Mouse (Mus musculus) sigmoid colon, adult 10 weeks (tissue): Measurements from ENCODE around the gene Hist1h3d. TPM values are rescaled to one million over a fixed set of nuclear protein-coding genes. Genes with fewer than 3 reads are reported as not detected.

Experiments
- polyA plus RNA-seq: library from polyadenylated mRNA; stranded (reverse); fragments of 350-450 nt; fragmentation: Illumina TruSeq; extraction: RNeasy Lipid Tissue Mini Kit (QIAGEN cat#74804); gene quantifications from one replicate; pipeline ENCODE4 v1.2.3, GENCODE M21; 2014; ENCODE audit warnings: low read depth, low replicate concordance

Hist1h3d gene
- polyA plus RNA-seq, 1 experiment from 2014 or later, result 6.7 TPM

Other genes starting within 250 kb of the Hist1h3d start
- 97.3 TPM for gene Zfp322a, start 206.6 kb upstream of the Hist1h3d start, polyA plus RNA-seq
- 2.2 TPM for gene Abt1, start 151.9 kb upstream of the Hist1h3d start, polyA plus RNA-seq
- gene Btn1a1, start 109.9 kb upstream of the Hist1h3d start, polyA plus RNA-seq, result 4.6 TPM
- not detected for gene Btn2a2, start 86.9 kb upstream of the Hist1h3d start, polyA plus RNA-seq
- gene Hist1h4h, start 44.7 kb upstream of the Hist1h3d start, polyA plus RNA-seq, result not detected
- not detected for gene Hist1h2af, start 41.9 kb upstream of the Hist1h3d start, polyA plus RNA-seq
- gene Hist1h3g, start 40.3 kb upstream of the Hist1h3d start, polyA plus RNA-seq, result not detected
- gene Hist1h2bh, start 32.4 kb upstream of the Hist1h3d start, polyA plus RNA-seq, result 2.1 TPM
- gene Hist1h3f, start 31.7 kb upstream of the Hist1h3d start, polyA plus RNA-seq, result not detected
- gene Hist1h4f, start 24.1 kb upstream of the Hist1h3d start, polyA plus RNA-seq, result not detected
- gene Hist1h1d, start 22.5 kb upstream of the Hist1h3d start, polyA plus RNA-seq, result 3.9 TPM
- gene Hist1h3e, start 13.4 kb upstream of the Hist1h3d start, polyA plus RNA-seq, result not detected
- gene Hist1h2ae, start 4.5 kb upstream of the Hist1h3d start, polyA plus RNA-seq, result not detected
- 3.6 TPM for gene Hist1h2bg, start 4.4 kb upstream of the Hist1h3d start, polyA plus RNA-seq
- not detected for gene Hist1h2bf, start 1.6 kb upstream of the Hist1h3d start, polyA plus RNA-seq
- not detected for gene Hist1h2ad, start 1.4 kb upstream of the Hist1h3d start, polyA plus RNA-seq
- 2.3 TPM for gene Hist1h4d, start 5.8 kb downstream of the Hist1h3d start, polyA plus RNA-seq
- gene Hist1h2be, start 45.4 kb downstream of the Hist1h3d start, polyA plus RNA-seq, result 16.9 TPM
- gene Hist1h1e, start 46.8 kb downstream of the Hist1h3d start, polyA plus RNA-seq, result 6.3 TPM
- gene Hist1h2ac, start 108.2 kb downstream of the Hist1h3d start, polyA plus RNA-seq, result 9.6 TPM
- gene Hist1h2bc, start 108.4 kb downstream of the Hist1h3d start, polyA plus RNA-seq, result 364 TPM
- gene Hist1h1t, start 120.1 kb downstream of the Hist1h3d start, polyA plus RNA-seq, result not detected
- 2.2 TPM for gene Hist1h4c, start 122.7 kb downstream of the Hist1h3d start, polyA plus RNA-seq
- gene Hfe, start 135.1 kb downstream of the Hist1h3d start, polyA plus RNA-seq, result 13.2 TPM
- 96.7 TPM for gene Hist1h1c, start 163.0 kb downstream of the Hist1h3d start, polyA plus RNA-seq
- gene Hist1h3c, start 169.8 kb downstream of the Hist1h3d start, polyA plus RNA-seq, result not detected
- gene Hist1h2bb, start 171.0 kb downstream of the Hist1h3d start, polyA plus RNA-seq, result not detected
- not detected for gene Hist1h2ab, start 175.4 kb downstream of the Hist1h3d start, polyA plus RNA-seq
- not detected for gene Hist1h3b, start 176.5 kb downstream of the Hist1h3d start, polyA plus RNA-seq
- not detected for gene Hist1h4b, start 181.2 kb downstream of the Hist1h3d start, polyA plus RNA-seq
- gene Hist1h4a, start 185.5 kb downstream of the Hist1h3d start, polyA plus RNA-seq, result not detected
- gene Hist1h3a, start 186.6 kb downstream of the Hist1h3d start, polyA plus RNA-seq, result not detected
- not detected for gene Hist1h1a, start 187.9 kb downstream of the Hist1h3d start, polyA plus RNA-seq
- 1.1 TPM for gene Trim38, start 194.2 kb downstream of the Hist1h3d start, polyA plus RNA-seq
- gene Slc17a2, start 231.2 kb downstream of the Hist1h3d start, polyA plus RNA-seq, result 0.76 TPM